Mouse (Mus musculus) spleen, postnatal 14 days (tissue): ENCODE results near the gene Hddc3.

Experiments used
- DNase-seq, 2 experiments: peaks; one replicate each; pipeline ENCODE4 v3.0.0; 2021 to 2022; ENCODE audit warnings: low spot score in 2 of 2

Gene Hddc3

DNA sequence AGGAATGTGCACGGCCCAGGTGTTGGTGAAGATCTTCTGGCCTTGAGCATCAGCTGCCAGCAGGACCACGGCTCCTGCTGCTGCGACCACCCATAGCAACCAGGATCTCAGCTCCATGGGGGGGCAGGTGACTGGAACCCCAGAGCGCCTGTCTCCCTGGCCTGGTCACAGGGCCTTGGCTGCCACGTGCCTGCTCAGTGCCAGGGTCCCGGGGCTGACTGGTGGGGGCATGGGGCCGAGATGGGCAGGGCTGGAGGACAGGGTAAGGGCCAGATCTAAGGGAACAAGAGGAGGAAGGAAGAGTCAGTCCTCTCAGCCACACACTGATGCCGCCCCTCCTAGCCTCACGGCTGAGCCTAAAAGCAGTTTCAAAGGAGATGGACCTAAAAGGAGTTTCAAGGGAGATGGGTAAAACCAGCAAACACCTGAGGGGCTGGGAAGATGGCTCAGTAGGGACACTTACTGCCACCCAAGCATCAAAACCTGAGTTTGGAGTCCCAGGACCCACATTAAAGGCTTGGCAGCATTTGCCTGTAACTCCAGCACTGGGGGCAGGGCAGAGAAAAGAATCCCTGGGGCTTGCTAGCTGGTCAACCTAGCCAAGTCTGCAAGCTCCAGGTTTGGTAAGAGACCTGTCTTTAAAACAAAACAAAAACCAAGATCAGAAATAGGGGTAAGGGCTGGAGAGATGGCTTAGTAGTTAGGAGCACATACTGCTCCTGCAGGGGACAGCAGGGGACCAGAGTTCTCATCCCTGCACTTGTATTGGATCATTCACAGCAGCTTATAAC, 55.9 kb downstream of the Hddc3 start:
- no peak for DNase-seq

GRCm38 (mm10) chr7:80400099-80400498, 57.2 kb downstream of the Hddc3 start:
- no peak for DNase-seq
